Mouse (Mus musculus): ENCODE results near the gene Sema3b.
A peak's percentile ranks its signal among the peaks of the same experiment; 100 is the strongest.

The Sema3b gene

DNA sequence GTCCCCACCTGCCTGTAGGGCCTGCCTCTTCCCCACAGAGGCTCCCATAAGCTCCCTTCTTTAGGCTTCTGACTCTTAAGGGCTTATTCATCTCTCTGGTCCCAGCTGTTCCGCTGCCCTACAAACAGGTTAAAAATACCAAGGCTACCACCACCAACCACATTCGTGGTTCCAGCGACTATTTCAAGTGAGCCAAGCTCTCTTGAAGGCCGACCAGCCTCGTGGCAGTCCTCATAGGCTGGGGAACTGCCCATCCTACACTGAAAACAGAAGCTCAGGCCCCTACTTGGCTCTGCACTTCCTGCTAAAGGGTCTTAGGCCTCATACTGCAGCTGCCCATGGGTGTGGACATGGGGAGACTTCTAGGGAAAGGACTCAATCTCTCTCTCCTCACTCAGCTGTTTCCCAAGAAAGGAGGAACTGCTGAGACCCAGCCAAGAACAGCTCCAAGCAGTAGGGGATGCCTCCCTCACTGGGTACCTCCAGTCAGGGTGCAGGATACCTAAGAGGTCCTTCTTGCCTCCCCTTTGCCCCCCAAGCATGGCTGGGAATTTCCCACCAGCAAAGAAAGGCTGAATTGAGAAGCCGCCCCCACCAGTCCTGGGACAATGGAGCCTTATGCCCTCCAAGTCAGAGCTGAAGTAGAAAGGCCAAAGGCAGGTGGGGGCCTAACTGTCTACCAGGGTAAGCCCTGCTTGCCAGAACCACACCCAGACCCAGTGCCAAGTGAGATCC lies 2.6 kb upstream of the Sema3b start:
- DNase-seq = no peak

DNA sequence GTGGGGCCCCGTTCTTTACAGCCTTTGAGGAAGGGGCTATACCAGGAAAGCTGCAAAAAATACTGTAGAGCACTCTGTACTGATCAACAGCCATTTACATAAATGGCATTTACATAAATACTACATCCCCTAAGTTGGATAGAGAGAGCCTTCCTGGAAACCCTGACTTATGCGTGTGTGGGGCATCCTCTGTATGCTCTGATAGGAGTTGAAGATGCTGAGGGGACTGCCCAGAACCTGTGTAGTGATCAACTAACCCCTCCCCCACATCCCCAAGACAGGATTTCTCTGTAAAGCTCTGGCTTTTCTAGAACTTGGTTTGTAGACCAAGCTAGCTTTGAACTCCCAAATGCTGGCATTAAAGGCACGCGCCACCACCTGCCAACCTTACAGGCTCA lies 403 bp upstream of the Sema3b start:
- DNase-seq = no peak

DNA sequence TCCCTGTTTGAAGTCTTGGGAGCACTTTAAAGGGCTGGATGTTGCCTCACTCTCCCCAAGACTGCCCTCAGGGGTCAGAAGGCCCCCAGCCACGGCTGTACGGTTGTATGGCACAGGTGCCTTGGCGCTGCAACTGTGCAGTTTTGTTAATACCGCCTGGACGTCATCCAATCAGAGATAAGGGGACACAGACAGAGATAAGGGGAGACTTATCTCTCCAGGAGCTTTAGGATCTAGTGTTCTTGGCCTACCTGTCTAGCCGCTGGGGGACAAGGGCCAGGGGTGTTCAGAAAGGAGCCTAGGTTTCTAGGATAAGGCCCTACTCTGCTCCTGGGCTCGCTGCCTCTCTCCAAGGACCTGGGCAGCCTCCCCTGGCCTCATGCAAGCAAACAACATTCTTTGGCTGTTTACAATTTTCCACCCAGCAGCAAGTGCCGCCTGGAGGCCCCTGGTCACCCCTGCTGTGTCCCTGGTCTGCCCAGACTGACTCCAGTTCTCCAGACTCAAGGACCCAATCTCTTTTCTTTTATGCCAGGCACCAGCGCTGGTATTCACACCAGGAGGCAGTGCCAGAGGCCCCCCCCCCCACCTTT lies 1.3 kb downstream of the Sema3b start:
- no peak for DNase-seq

DNA sequence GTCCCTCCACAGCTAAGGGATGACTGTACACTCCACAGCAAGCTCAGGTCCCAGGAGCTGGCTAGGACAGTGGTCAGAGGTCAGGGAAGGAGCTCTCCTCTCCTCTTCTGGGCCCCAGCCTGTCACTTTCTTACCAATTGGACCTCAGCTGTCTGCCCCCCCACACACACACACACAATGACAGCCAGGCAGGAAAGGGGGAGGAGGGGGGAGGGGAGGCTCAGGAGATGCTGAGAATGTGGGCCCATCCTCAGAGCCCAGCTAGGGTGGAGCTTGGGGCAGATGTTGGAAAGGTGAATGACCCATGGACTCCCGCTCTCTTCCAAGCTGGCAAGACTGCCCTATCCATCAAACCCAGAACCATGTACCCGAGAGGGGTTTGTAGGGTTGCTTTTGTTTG lies 2.0 kb downstream of the Sema3b start:
- no peak for DNase-seq

DNA sequence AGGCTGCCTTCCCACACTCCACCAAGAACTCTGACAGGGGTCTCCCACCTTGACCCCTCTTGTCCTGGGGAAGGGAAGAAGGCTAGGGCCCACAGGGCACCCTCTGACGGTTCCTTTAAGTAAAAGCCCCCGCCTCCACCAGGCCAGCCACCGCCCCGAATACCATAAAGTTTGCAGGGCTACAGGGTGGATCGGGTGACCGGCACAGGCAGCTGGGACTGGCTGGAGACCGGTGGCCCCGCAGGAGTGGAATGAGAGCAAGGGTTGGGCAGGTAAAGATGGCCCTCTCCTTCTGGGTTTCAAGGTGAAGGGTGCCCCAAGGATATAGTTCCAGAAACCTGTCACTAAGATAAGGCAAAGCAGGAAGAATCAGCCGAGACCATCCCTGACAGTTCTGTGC lies 2.4 kb downstream of the Sema3b start:
- DNase-seq = no peak

DNA sequence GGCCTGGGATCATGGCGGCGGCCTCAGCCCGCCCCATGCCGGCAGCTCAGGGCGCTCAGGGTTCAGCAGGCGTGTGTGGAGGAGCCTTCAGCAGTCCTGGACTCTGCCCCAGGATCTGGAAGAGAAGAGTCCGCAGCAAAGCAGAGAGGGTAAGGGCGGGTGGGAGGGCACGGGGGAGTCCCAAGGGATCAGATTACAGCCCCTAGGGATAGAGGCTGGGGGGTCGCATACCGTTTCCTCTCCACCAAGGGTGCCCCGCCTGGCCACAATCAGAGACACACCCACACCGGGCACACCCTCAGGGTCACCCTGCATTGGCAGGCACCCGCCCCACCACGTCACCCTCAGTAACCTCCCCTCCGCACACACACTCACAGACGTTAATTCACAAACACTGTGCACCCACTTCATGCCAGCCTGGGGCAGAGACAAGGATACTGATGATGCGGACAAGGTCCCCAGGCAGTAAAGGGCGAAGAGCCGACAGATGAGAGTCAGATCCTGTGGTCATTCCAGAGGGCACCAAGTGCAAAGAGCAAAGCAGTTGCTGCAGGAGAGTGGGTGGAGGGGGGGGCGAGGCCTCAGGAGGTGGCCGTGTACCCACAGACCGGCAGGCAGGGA lies 3.9 kb downstream of the Sema3b start:
- DNase-seq = no peak

DNA sequence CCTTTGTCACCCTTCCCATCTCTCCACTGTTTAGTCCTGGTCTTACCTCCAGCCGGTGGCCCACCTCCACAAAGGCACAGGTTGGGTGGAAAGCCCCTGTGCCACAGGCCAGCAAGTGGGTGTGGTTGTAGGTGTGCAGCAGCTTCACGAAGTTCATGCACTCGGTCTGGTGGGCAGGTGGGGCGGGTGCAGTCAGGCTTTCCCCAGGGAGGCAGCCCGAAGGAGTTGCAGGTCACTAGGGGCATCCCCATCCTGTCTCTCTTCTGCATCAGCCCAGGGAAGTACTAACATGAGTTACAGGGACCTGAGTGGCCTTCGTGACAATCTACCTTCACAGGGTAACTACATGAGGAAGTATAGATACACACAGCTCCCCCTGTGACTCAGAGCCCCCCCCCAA lies 5.8 kb downstream of the Sema3b start:
- no peak for DNase-seq

DNA sequence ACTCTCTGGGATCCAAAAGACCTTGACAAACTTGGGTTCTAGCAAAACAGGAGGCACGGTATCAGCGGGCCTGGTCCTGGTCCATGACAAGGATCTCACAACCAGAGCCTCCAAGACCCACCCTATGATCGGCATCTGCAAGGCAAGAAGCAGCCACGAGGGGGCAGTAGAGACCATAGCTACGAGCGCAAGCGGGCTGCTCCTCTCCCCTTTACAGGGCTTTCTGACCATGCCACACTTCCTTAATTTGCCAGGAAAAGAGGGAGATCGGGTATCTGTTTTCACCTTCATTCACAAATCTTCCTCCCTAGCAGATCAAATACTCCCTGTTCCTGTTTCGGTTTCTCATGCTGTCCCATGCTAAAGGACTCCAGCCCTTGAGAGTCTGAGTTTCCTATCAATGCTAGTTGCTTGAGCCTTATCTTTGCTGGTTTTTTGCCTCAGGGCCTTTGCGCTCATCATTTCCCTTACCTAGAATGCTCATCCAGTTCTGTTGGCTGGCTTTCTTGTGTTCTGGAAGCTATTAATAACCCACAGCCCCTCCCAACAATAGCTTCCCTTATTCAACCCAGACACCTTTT lies 6.9 kb downstream of the Sema3b start:
- DNase-seq = peak; percentile 99

DNA sequence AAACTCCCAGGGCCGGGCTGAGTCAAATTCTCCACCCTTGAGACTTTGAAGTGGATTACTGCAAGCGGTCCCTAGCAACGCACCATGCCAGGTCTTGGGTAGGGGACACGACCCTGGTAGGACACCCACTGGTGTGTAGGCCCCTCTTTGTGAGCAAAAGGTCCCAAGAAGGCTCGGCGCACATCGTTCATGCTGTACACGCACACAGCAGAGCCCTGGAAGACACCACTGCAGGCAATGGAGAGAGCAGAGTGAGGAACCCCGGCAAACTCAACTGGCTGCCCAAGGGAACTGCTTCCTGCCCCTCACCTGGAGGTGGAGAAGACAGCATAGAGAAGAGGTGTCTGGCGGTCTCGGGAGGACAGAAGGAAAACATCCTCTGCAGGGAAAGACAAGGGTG lies 7.8 kb downstream of the Sema3b start:
- DNase-seq = no peak

DNA sequence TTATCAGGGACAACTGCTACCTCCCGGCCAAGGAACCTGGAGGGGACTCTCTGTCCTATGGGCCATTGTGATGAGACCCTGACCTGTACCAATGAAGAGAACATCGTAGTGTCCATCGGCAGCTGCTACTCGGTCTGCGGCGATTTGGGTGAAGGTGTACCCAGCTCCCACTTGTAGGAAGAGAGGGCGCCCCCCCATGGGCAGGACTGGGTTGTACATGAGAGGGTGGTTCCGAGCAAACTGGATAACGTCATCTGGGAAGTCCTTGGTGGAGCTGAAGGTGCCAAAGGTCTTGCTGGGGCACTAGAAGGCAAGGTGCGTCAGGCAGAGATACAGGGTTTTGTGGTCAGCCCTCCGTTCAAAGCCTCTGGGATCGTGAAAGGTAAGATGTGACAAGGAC lies 8.3 kb downstream of the Sema3b start:
- no peak for DNase-seq

DNA sequence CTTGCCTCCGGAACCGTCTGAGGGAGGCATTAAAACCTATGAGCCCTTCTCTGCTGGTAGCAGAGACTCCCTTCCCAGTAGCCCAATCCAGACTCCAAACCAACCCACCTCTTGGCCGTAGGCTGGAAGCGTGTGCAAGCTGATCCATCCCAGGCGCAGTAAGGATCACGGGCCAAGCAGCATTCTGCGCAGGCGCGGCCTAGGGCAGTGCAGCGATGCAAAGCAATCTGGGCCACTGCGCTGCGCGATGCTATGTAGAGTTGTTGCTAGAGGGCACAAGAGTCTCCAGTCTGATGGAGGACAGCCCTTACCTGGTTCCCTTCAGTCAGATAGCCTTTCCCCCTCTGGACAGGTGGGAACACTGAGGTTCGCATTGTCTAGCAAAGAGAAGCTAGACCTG lies 9.2 kb downstream of the Sema3b start:
- no peak for DNase-seq

DNA sequence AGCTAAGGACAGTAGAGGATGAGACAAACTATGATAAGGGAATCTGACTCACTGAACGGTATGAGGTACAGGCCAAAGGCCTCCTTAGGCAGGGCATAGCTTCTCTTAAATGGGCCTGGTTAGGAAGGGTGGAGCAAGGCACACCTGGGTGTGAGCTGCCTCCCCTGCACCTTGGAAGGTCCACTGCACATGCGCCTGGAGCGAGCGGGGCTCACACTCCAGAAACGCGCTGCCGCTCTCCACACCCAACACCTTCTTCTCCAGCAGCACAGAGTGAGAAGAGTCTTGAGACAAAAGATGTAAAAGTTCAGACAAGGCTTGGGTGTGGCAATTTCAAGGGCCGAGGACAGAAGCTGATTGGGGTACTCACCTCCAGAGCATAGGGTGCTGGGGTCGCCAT lies 9.6 kb downstream of the Sema3b start:
- DNase-seq = no peak

DNA sequence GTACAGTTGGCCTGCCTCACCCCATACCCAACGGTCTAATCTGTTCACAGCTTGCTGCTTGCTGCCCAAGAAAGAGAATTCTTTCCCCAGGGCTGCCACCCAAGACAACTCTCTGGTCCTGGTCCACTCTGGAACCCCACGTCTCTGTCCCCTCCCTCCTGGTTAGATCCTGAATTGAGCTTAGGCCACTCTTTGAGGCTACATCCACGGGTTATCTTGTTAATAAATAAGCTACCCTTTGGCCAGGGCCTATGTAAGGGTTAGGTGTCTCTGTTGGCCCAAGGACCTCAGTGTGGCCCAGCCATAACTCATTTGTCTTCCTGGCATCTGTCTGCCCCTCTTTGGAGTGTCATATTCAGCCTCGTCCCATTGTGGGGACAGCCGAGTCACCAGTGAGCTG lies 10.6 kb downstream of the Sema3b start:
- no peak for DNase-seq

DNA sequence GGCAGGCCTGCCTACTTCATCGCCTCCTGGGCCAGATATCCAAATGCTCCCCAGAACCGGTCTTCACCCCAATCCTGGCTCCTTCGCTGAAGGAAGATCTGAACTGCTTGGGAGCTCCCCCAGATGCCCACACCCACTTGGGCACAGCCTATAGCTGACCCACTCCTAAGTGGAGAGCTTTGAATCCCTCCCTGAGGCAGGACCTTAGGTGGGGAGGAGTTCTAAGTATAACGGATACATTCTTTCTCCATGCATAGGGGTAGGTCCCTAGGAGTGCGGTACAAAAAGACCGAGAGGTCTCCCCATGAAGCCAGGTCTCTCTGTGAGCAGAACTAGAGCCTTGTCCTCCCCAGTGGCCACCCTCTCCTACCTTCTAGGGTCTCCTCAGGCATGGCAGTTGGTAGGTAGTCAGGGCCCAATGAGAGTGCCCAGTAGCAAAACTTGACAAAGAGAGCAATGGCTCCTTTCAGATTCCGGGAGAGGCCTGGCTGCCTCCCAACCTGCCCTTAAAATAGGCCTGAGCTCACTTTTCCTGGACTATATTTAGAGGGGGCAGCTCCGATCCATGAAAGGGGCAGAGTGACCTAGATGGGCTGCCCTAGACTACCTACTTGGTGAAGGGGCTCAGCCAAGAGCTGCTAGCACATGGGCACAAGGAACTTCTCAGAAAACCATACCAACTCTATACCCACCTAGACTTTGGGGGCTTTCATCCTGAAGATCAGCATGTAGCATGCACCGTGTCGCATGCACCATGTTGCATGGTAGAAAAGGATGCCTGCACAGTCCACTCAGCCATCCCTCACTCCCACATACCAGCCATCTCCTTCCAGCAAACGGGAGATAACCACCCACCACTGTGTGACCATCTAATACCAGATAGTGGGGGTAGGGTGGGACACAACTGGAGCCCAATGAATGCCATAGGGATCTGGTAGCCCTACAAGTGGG lies 12.1 kb downstream of the Sema3b start:
- DNase-seq = no peak

DNA sequence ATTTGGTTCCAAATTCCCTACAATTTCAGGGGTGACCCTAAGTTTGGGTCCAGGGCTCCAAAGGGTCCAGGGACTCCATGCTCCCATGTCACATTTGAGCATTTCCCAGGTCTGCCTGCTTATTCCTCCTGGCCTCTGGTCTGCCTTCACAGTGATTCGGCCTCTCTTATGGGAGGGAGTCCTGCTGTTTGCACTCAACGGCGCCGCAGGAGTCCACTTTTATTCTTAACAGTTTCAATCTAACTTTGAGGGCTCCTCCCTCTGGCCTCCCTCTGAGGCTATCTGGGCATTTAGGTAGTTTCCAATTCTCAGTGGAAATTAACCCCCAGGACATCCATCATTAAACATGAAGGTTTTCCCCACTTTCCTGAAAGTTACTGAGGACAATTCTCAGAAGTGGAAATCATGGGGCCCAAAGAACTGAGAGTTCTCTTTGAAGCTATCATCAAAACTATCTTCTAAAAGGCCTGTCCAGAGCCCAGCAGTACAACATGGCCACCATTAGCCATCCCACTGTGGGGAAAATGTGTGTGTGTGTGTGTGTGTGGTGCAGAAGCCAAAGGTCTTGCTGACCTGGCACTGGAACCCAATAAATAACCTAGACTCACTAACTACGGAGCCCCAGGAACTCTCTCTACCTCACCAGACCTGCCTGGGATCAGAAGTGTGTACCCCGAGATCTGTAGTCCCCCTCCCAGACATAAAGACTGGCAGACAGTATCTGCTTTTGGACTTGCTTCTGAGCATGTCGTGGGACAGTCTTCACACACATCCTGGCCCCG lies 14.6 kb downstream of the Sema3b start:
- DNase-seq = no peak

DNA sequence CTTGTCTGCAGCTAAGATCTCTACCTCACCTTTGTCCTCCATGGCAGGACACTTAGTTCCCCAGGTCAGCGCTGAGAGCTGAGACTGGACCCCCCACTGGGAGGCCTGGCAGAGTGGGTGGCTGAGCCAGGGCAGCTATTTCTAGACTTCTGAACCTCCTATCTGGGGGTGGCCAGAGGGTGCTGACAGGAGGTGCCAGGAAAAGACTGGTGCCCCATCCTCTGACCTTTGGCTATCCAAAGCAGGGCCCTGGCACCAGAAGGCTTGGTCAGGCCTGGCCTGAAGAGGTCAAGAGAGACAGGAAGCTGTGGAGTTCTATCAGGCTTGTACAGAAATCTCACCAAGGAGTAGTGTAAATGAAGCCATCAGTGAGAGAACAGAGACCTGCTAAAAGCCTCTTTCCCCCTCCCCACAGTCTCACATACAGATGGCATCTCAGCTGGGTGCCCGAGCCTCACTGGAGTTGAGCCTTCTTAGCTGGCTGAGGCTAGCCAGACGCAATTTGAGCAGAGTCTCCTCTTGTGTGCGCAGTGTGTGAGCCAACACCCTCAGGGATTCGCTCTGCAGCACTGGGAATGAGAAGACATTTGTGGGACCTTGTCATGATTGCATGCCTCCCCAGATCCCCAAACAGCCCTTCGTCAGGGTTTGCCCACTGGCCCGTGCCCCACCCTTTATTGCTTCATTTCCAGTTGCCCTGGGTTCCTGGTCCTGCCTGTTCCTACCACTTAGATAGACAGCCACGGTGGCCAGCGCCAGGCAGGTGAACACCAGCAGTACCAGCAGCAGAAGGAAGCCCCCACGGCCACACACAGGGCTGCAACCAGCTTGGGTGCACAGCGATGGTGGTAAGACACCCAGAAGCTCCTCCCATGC lies 15.7 kb downstream of the Sema3b start:
- DNase-seq = no peak

DNA sequence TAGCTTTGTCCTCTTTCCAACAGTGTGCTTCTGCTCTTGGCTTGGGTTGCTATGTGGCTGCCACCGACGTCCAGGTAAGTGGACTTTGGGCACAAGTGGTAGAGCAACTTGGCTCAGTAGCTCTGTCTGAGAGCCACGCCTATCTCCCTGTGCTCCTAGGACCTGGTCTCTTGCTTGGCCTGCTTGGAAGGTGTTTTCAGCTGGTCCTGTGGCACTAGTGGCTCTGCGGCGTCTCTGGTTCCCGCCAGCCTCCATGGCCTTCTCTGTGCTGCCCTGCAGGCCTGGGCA lies 18.3 kb downstream of the Sema3b start:
- no peak for DNase-seq

DNA sequence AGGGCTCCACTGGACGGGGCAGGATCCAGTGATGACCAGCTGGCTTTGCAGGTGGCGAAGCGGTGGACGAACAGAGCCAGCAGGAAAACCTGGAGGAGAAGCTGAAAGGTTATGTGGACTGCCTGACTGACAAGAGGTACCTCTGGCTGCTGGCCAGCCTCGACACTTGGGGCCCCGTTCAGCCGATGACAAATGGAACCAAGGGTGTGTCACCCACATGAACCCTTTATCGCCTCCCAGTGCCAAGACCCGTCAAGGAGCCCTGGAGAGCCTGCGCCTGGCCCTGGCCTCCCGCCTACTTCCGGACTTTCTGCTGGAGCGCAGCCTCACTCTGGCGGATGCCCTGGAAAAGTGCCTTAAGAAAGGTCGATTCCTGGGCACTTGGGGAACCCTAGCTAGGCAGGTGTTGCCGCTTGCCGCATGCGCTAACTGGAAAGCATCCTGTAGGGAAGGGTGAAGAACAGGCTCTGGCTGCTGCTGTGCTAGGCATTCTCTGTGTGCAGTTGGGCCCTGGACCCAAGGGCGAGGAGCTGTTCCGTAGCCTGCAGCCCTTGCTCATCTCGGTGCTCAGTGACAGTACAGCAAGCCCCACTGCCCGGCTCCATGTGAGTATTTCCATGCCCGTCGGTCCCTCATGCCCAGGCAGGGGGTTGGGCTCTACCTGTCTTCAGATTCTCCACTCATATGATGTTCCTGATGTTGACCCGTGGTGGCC lies 18.8 kb downstream of the Sema3b start:
- peak; percentile 72 for DNase-seq

DNA sequence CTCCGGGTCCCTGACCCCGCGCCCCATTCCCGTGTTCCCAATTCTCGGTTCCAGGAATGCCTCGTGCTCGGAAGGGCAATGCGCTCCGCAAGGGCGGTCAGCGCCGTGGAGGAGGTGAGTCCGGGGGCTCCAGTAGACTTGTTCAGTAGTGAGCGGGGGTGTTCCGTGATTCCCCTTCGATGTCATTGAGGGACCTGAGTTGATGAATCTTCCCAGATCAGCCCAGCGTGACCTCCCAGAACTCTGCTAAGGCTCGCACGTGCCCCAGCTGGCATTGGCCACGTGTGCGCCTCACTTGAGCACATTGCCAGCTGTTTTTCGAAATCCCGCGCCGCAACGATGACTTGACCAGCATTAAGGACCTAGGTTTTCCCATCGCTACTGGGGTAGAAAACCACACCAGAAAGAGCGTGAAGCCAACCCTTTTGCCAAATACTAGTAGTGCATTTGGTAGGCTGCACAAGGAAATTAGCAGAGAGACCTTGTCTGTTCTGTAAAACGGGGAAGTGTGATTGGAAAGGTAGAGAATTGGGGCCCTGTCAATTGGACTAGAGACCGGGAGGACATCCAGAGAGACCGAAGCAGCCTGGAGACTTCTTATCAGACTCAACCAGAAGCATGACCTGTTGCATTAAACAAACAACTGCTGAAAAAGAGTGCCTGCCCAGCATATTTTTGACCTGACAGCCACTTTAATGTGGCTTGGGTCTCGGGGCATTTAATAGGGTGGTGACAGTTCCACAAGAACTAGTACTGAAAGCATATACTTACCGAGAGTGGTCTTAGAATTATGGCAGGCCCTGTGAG lies 21.0 kb downstream of the Sema3b start:
- DNase-seq = no peak
